Mouse (Mus musculus) ES-Bruce4 (cell line): ENCODE results near the gene Rsph9. TPM values are rescaled to one million over a fixed set of nuclear protein-coding genes. Genes with fewer than 3 reads are reported as not detected.
A peak's percentile ranks its signal among the peaks of the same experiment; 100 is the strongest.

Experiments
- H3K27ac ChIP-seq: 2 replicates; pipeline ENCODE4 v1.5.1; 2012; ENCODE audit warnings: low read length, inconsistent platforms; ENCODE audit not compliant: insufficient read depth
- H3K27me3 ChIP-seq: 2 replicates; pipeline ENCODE4 v1.6.1; 2012; ENCODE audit warnings: mild to moderate bottlenecking, low read length, inconsistent platforms; ENCODE audit not compliant: control insufficient read depth, poor library complexity, insufficient read depth, severe bottlenecking
- H3K36me3 ChIP-seq: 2 replicates; pipeline ENCODE4 v1.6.1; 2012; ENCODE audit warnings: inconsistent platforms, mild to moderate bottlenecking, low read length, moderate library complexity; ENCODE audit not compliant: control insufficient read depth, poor library complexity, insufficient read depth, severe bottlenecking
- H3K4me1 ChIP-seq: one replicate; pipeline ENCODE4 v1.8.1; 2011; ENCODE audit warnings: low read length; ENCODE audit not compliant: control insufficient read depth, insufficient read depth
- H3K4me3 ChIP-seq: 2 replicates; pipeline ENCODE4 v1.5.1; 2011; ENCODE audit warnings: low read depth, mild to moderate bottlenecking, low read length
- H3K9ac ChIP-seq: 2 replicates; pipeline ENCODE4 v1.6.1; 2012; ENCODE audit warnings: low read depth, mild to moderate bottlenecking, inconsistent platforms; ENCODE audit not compliant: poor library complexity, severe bottlenecking
- H3K9me3 ChIP-seq: replicated peaks from 2 replicates; pipeline ENCODE4 v1.6.1; 2012; ENCODE audit warnings: mild to moderate bottlenecking, low read length, inconsistent platforms; ENCODE audit not compliant: control insufficient read depth, poor library complexity, insufficient read depth, severe bottlenecking
- CTCF ChIP-seq: IDR thresholded peaks from one replicate; pipeline ENCODE4 v1.8.1; 2011; ENCODE audit warnings: low read depth, low read length
- EP300 ChIP-seq: IDR thresholded peaks from 2 replicates; pipeline ENCODE4 v1.6.1; 2011; ENCODE audit warnings: low read depth, low read length; ENCODE audit not compliant: insufficient read depth
- POLR2A ChIP-seq: IDR thresholded peaks from one replicate; pipeline ENCODE4 v1.8.1; 2011; ENCODE audit warnings: low read length; ENCODE audit not compliant: insufficient read depth
- polyA plus RNA-seq: library from polyadenylated mRNA; stranded (reverse); fragments of >200 nt; gene quantifications from 2 replicates; pipeline ENCODE4 v1.2.4, GENCODE M21; 2011; ENCODE audit warnings: low read depth; ENCODE audit not compliant: missing spikeins, insufficient read depth, insufficient read length

Gene Rsph9
- polyA plus RNA-seq, 1 experiment = 1.0 TPM

GRCm38 (mm10) chr17:46132862-46133261 lies 11.2 kb downstream of the Rsph9 start:
- TF ChIP-seq EP300 = no peak
- TF ChIP-seq POLR2A = no peak
- TF ChIP-seq CTCF = no peak
- no peak overlapping the region for H3K27ac ChIP-seq
- no peaks in the 10 kb centered on the region for H3K27me3 ChIP-seq
- H3K9me3 ChIP-seq = no peaks in the 10 kb centered on the region
- H3K36me3 ChIP-seq = no peaks in the 10 kb centered on the region
- no peak overlapping the region for H3K4me3 ChIP-seq
- H3K9ac ChIP-seq = no peak overlapping the region
- peaks cover 2% of the 10 kb centered on the region for H3K4me1 ChIP-seq

- H3K9ac ChIP-seq = no peak overlapping the region
- TF ChIP-seq EP300 (no peak), POLR2A (no peak), CTCF (peak; percentile 91)
- H3K9me3 ChIP-seq = no peaks in the 10 kb centered on the region
- no peaks in the 10 kb centered on the region for H3K36me3 ChIP-seq
- H3K27ac ChIP-seq = no peak overlapping the region
- H3K4me3 ChIP-seq = no peak overlapping the region
- H3K27me3 ChIP-seq = no peaks in the 10 kb centered on the region
- peaks cover 2% of the 10 kb centered on the region for H3K4me1 ChIP-seq
Observed at GRCm38 (mm10) chr17:46132058-46132718, 11.8 kb downstream of the Rsph9 start.

- Histone ChIP-seq H3K9ac (no peak overlapping the region), H3K4me3 (no peak overlapping the region), H3K4me1 (peaks cover 2% of the 10 kb centered on the region), H3K27ac (no peak overlapping the region), H3K27me3 (no peaks in the 10 kb centered on the region), H3K36me3 (peaks cover 7% of the 10 kb centered on the region), H3K9me3 (no peaks in the 10 kb centered on the region)
- TF ChIP-seq CTCF (no peak), EP300 (no peak), POLR2A (no peak)
Observed at GRCm38 (mm10) chr17:46129741-46130498, 14.1 kb downstream of the Rsph9 start.

- no peak overlapping the region for H3K4me3 ChIP-seq
- H3K9ac ChIP-seq = no peak overlapping the region
- peaks cover 19% of the 10 kb centered on the region for H3K36me3 ChIP-seq
- no peak overlapping the region for H3K27ac ChIP-seq
- TF ChIP-seq EP300 (no peak), POLR2A (no peak), CTCF (no peak)
- no peaks in the 10 kb centered on the region for H3K27me3 ChIP-seq
- H3K9me3 ChIP-seq = no peaks in the 10 kb centered on the region
- H3K4me1 ChIP-seq = peaks cover 2% of the 10 kb centered on the region
Observed at GRCm38 (mm10) chr17:46127814-46128493, 16.1 kb downstream of the Rsph9 start.

- H3K9me3 ChIP-seq = no peaks in the 10 kb centered on the region
- H3K4me3 ChIP-seq = no peak overlapping the region
- peaks cover 25% of the 10 kb centered on the region for H3K36me3 ChIP-seq
- H3K4me1 ChIP-seq = peaks cover 2% of the 10 kb centered on the region
- no peak for TF ChIP-seq POLR2A
- no peak for TF ChIP-seq EP300
- TF ChIP-seq CTCF = no peak
- no peak overlapping the region for H3K9ac ChIP-seq
- H3K27me3 ChIP-seq = no peaks in the 10 kb centered on the region
- no peak overlapping the region for H3K27ac ChIP-seq
Observed at GRCm38 (mm10) chr17:46126608-46127007, 17.4 kb downstream of the Rsph9 start.
